In the genomic region with DNA sequence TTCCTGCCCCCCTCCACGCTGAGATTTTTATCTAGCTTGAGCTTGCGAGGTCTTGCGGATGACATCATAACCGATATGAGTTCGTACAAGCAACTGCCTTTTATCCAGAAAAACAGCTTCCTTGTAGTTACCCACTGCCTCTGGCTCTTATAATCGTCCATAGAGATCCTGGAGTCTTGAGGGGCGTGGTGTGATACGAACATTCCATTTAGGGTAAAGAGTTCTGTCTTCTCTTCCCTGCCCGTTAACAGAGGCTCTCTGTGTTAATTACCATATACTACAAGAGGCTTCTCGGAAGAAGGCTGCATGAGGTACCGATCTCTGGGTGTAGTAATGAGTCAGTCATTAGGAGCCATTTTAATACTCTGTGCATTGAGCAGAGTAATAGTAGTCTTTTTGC, we compare ENCODE assay signal across 33 mouse cellular contexts. TPM values are rescaled to one million over a fixed set of nuclear protein-coding genes. Genes with fewer than 3 reads are reported as not detected.
DNase-seq lines count a peak whose midpoint lies in the region; ATAC-seq lines count a peak whose summit lies in the region.
"Had no signal": no experiment of that assay in that cellular context is flagged by ENCODE, and none has a peak within 500 bp of the region (broad histone marks: within the 10 kb centered on the region; RNA-seq: fewer than 3 reads in every experiment).

No protein-coding gene starts in this region.

- H3K9ac ChIP-seq in heart, embryonic 12.5 days, result no peak overlapping the region
- H3K9ac ChIP-seq in intestine, embryonic 15.5 days, result no peak overlapping the region
- H3K9ac ChIP-seq: embryonic facial prominence, embryonic 15.5 days; forebrain, postnatal 0 days; heart, embryonic 15.5 days; hindbrain, embryonic 14.5 days had no signal

- DNase-seq in heart, postnatal 14 days, result no peak
- peak; percentile 5 to 6 for DNase-seq in urinary bladder, adult 18-20 months (ENCODE audit: low spot score in 2 of 2)
- no peak for DNase-seq in urinary bladder, adult 2 months (ENCODE audit: low spot score)
- DNase-seq in ES-CJ7 (ENCODE audit: low read depth, low spot score), result peak; percentile 44
- DNase-seq in ZHBTc4 (ENCODE audit: low read depth, low spot score), result peak; percentile 56
- DNase-seq: adrenal gland, adult 2 months; adrenal gland, postnatal 14 days; cerebellum, adult 11 months; cerebellum, adult 2 months; cerebellum, adult 9-11 months; cerebellum, postnatal 25 days; embryo, embryonic 11 days; forebrain, postnatal 0 days; gastrocnemius, adult 2 months; gastrocnemius, postnatal 14 days; heart, postnatal 10 days; heart, postnatal 4 days had no signal

- 46% methylated on average over 11 of the region's 11 CpGs for WGBS in heart, embryonic 12.5 days
- 60% methylated on average over 11 of the region's 11 CpGs for WGBS in intestine, embryonic 15.5 days

- H3K4me1 ChIP-seq in heart, embryonic 12.5 days (replicated peaks), result 0 out of 2 replicates have a peak, but pooled peaks cover 5% of the 10 kb centered on the region
- peaks cover 2% of the 10 kb centered on the region; the same call in 1 of the 2 replicates for H3K4me1 ChIP-seq in intestine, embryonic 15.5 days (replicated peaks)
- H3K4me1 ChIP-seq: heart, embryonic 15.5 days had no signal

- no peaks in the 10 kb centered on the region for H3K9me3 ChIP-seq in heart, embryonic 12.5 days (replicated peaks)
- no peaks in the 10 kb centered on the region for H3K9me3 ChIP-seq in intestine, embryonic 15.5 days
- H3K9me3 ChIP-seq: embryonic facial prominence, embryonic 15.5 days; heart, embryonic 15.5 days had no signal

- no peaks in the 10 kb centered on the region for H3K27me3 ChIP-seq in heart, embryonic 12.5 days (replicated peaks)
- H3K27me3 ChIP-seq in intestine, embryonic 15.5 days (replicated peaks), result no peaks in the 10 kb centered on the region
- H3K27me3 ChIP-seq: heart, embryonic 15.5 days had no signal

- H3K36me3 ChIP-seq in heart, embryonic 12.5 days, result no peaks in the 10 kb centered on the region
- H3K36me3 ChIP-seq in intestine, embryonic 15.5 days, result no peaks in the 10 kb centered on the region
- H3K36me3 ChIP-seq: embryonic facial prominence, embryonic 15.5 days; heart, embryonic 15.5 days had no signal

- no peak overlapping the region for H3K4me3 ChIP-seq in heart, embryonic 12.5 days
- H3K4me3 ChIP-seq in intestine, embryonic 15.5 days (replicated peaks), result no peak overlapping the region
- H3K4me3 ChIP-seq: embryonic facial prominence, embryonic 15.5 days; gastrocnemius, adult 2 months; heart, embryonic 15.5 days had no signal

- ATAC-seq in heart, embryonic 12.5 days (ENCODE audit: insufficient number of reproducible peaks, low FRiP score), result 0 out of 2 replicates have a peak, but pooled peaks have one; percentile 15
- ATAC-seq in intestine, embryonic 15.5 days, result no peak
- ATAC-seq: CD4-positive, CD25-positive, alpha-beta regulatory T cell, adult 4 months; forebrain, embryonic 14.5 days; forebrain, postnatal 0 days; hindbrain, postnatal 0 days; inflammation-experienced regulatory T-cells, adult 6 months had no signal

- intact Hi-C loops in heart, postnatal 14 days (cut with DNase I), result no loop called here

- no peak overlapping the region for H3K4me2 ChIP-seq in heart, embryonic 12.5 days
- no peak overlapping the region for H3K4me2 ChIP-seq in intestine, embryonic 15.5 days (replicated peaks)
- H3K4me2 ChIP-seq: embryonic facial prominence, embryonic 15.5 days; heart, embryonic 11.5 days; heart, embryonic 15.5 days; hindbrain, embryonic 14.5 days had no signal

- no peak overlapping the region for H3K27ac ChIP-seq in heart, embryonic 12.5 days (ENCODE audit: poor library complexity, severe bottlenecking)
- no peak overlapping the region for H3K27ac ChIP-seq in intestine, embryonic 15.5 days
- H3K27ac ChIP-seq: embryonic facial prominence, embryonic 15.5 days; gastrocnemius, adult 2 months; heart, embryonic 15.5 days; hindbrain, embryonic 14.5 days; hindbrain, postnatal 0 days had no signal

RNA-seq across cellular contexts. Expression of a gene that starts 1.6 kb away (rescaled TPM):
- not detected in 2 replicates for polyA plus RNA-seq in heart, embryonic 12.5 days (2016; fragmentation: Nextera tagmentation; extraction: Ambion mirVana)
- not detected for total RNA-seq in heart, postnatal 14 days (2021)
- not detected in 2 replicates for polyA plus RNA-seq in urinary bladder, adult 2 months (2012; rRNA removed)
- not detected in 2 replicates for polyA plus RNA-seq in intestine, embryonic 15.5 days (2015; fragmentation: Nextera tagmentation; extraction: Ambion mirVana)
- total RNA-seq: adrenal gland, adult 2 months; adrenal gland, postnatal 14 days; adrenal gland, postnatal 4 days; gastrocnemius, adult 2 months; heart, adult 8-10 months; heart, postnatal 10 days; heart, postnatal 4 days had no signal
- polyA plus RNA-seq: C2C12; embryonic facial prominence, embryonic 11.5 days; embryonic facial prominence, embryonic 15.5 days; forebrain, embryonic 11.5 days; forebrain, embryonic 14.5 days; heart, embryonic 11.5 days; heart, embryonic 15.5 days; hindbrain, embryonic 11.5 days; inflammation-experienced regulatory T-cells, adult 6 months had no signal

Comparison
In these comparisons a context has a peak if more than half of its experiments do, and no peak if none do; other contexts are left out.
1. DNase-seq: peak in urinary bladder, adult 18-20 months (2 of 2), ES-CJ7 (single experiment) and ZHBTc4 (single experiment); none in heart, postnatal 14 days (0 of 2) and urinary bladder, adult 2 months (single experiment).